Mouse (Mus musculus): ENCODE results near the gene Atp6v1e2. TPM values are rescaled to one million over a fixed set of nuclear protein-coding genes. Genes with fewer than 3 reads are reported as not detected.

Atp6v1e2 gene
- polyA plus RNA-seq, 1 experiment: 0.48 TPM

DNA sequence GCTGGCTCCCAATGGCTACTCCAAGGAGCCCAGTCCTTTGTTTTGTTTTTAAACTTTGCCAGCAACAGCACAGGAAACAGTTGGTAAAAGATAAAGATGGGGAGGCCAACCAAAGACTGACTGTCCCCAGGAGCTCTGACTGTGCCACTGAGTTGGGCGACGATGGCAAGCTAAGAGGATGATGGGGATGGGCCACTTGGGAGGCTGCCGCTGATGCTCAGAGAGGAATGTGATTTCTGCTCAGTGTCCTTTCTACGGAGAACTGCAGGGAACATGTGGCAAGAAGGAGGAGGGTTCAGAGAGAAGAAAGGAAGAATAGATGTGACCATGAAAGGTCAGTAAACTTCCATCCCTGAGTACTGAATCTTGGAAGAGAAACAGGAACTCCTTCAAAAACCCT is 52.5 kb downstream of the Atp6v1e2 start:
- TF ChIP-seq POLR2A (IDR thresholded peaks at IDR 0.05; ENCODE audit: insufficient read depth, low read length) (no peak), CTCF (IDR thresholded peaks at IDR 0.05; ENCODE audit: low read depth, low read length) (no peak), EP300 (IDR thresholded peaks at IDR 0.05; ENCODE audit: insufficient read depth, low read depth, low read length) (no peak)
- Histone ChIP-seq H3K27ac (ENCODE audit: insufficient read depth, low read length) (no peak overlapping the region), H3K9ac (ENCODE audit: low read depth, poor library complexity, severe bottlenecking) (no peak overlapping the region), H3K36me3 (ENCODE audit: control insufficient read depth, insufficient read depth, low read length, poor library complexity, severe bottlenecking) (no peaks in the 10 kb centered on the region), H3K4me1 (ENCODE audit: control insufficient read depth, insufficient read depth, low read length) (no peaks in the 10 kb centered on the region), H3K9me3 (replicated peaks; ENCODE audit: control insufficient read depth, insufficient read depth, low read length, poor library complexity, severe bottlenecking) (no peaks in the 10 kb centered on the region), H3K27me3 (ENCODE audit: control insufficient read depth, insufficient read depth, low read length, poor library complexity, severe bottlenecking) (no peaks in the 10 kb centered on the region), H3K4me3 (ENCODE audit: low read depth, low read length) (no peak overlapping the region)

Other genes with a start within 250 kb of the Atp6v1e2 start
- gene Epas1, start 194.2 kb downstream of the Atp6v1e2 start, polyA plus RNA-seq (2011; ENCODE audit: insufficient read depth, insufficient read length, low read depth, missing spikeins): 5.9 and 7.0 TPM in 2 replicates
- not detected in 2 replicates for gene Tmem247, start 30.5 kb downstream of the Atp6v1e2 start, polyA plus RNA-seq (2011; ENCODE audit: insufficient read depth, insufficient read length, low read depth, missing spikeins)
- gene Rhoq, start 15.2 kb upstream of the Atp6v1e2 start, polyA plus RNA-seq (2011; ENCODE audit: insufficient read depth, insufficient read length, low read depth, missing spikeins): 42.1 and 47.1 TPM in 2 replicates
- 51.7 and 58.3 TPM in 2 replicates for gene Pigf, start 77.5 kb upstream of the Atp6v1e2 start, polyA plus RNA-seq (2011; ENCODE audit: insufficient read depth, insufficient read length, low read depth, missing spikeins)
- 55.7 and 60.6 TPM in 2 replicates for gene Cript, start 77.7 kb upstream of the Atp6v1e2 start, polyA plus RNA-seq (2011; ENCODE audit: insufficient read depth, insufficient read length, low read depth, missing spikeins)
- 11.2 and 11.5 TPM in 2 replicates for gene Socs5, start 159.8 kb upstream of the Atp6v1e2 start, polyA plus RNA-seq (2011; ENCODE audit: insufficient read depth, insufficient read length, low read depth, missing spikeins)